Mouse (Mus musculus): ENCODE measurements around the gene Thap8. TPM values are rescaled to one million over a fixed set of nuclear protein-coding genes. Genes with fewer than 3 reads are reported as not detected.

Thap8 gene
- total and polyA plus RNA-seq, 2 experiments, result not detected

GRCm38 (mm10) chr7:30265531-30265930 is 14.4 kb upstream of the Thap8 start:
- no peaks in the 10 kb centered on the region for H3K27me3 ChIP-seq (ENCODE audit: control insufficient read depth, insufficient read depth, low read length)
- DNase-seq (ENCODE audit: extremely low read depth, low read depth, low spot score), result no peak
- H3K9ac ChIP-seq (ENCODE audit: low read depth, low read length), result no peak overlapping the region
- no peak overlapping the region for H3K27ac ChIP-seq (replicated peaks; ENCODE audit: insufficient read depth, low read depth, low read length)
- WGBS, result 93% methylated on average over 5 of the region's 5 CpGs
- H3K4me1 ChIP-seq (ENCODE audit: control insufficient read depth, insufficient read depth, low read length), result no peaks in the 10 kb centered on the region
- peaks cover 2% of the 10 kb centered on the region; the same call in 1 of the 2 replicates for H3K36me3 ChIP-seq (ENCODE audit: control insufficient read depth, insufficient read depth, low read length)
- TF ChIP-seq POLR2A (IDR thresholded peaks at IDR 0.05; ENCODE audit: extremely low read depth, insufficient read depth, low read length) (no peak), CTCF (IDR thresholded peaks at IDR 0.05; ENCODE audit: low read depth, low read length) (no peak)
- no peaks in the 10 kb centered on the region for H3K79me2 ChIP-seq (ENCODE audit: control insufficient read depth, insufficient read depth, low read length)
- H3K4me3 ChIP-seq (ENCODE audit: insufficient read depth, low read depth, low read length), result no peak overlapping the region

GRCm38 (mm10) chr7:30265935-30266334 is 14.0 kb upstream of the Thap8 start:
- H3K36me3 ChIP-seq (ENCODE audit: control insufficient read depth, insufficient read depth, low read length), result peaks cover 2% of the 10 kb centered on the region; the same call in 1 of the 2 replicates

GRCm38 (mm10) chr7:30266780-30267179 is 13.1 kb upstream of the Thap8 start:
- Histone ChIP-seq H3K4me3 (ENCODE audit: insufficient read depth, low read depth, low read length) (no peak overlapping the region), H3K4me1 (ENCODE audit: control insufficient read depth, insufficient read depth, low read length) (no peaks in the 10 kb centered on the region), H3K27me3 (ENCODE audit: control insufficient read depth, insufficient read depth, low read length) (no peaks in the 10 kb centered on the region), H3K79me2 (ENCODE audit: control insufficient read depth, insufficient read depth, low read length) (no peaks in the 10 kb centered on the region), H3K9ac (ENCODE audit: low read depth, low read length) (no peak overlapping the region), H3K27ac (replicated peaks; ENCODE audit: insufficient read depth, low read depth, low read length) (no peak overlapping the region), H3K36me3 (ENCODE audit: control insufficient read depth, insufficient read depth, low read length) (peaks cover 2% of the 10 kb centered on the region; the same call in 1 of the 2 replicates)
- TF ChIP-seq CTCF (IDR thresholded peaks at IDR 0.05; ENCODE audit: low read depth, low read length) (no peak), POLR2A (IDR thresholded peaks at IDR 0.05; ENCODE audit: extremely low read depth, insufficient read depth, low read length) (no peak)
- DNase-seq (ENCODE audit: extremely low read depth, low read depth, low spot score), result no peak
- 92% methylated on average over 3 of the region's 3 CpGs for WGBS

More at GRCm38 (mm10) chr7:30265935-30266334, 14.0 kb upstream of the Thap8 start:
- Histone ChIP-seq H3K79me2 (ENCODE audit: control insufficient read depth, insufficient read depth, low read length) (no peaks in the 10 kb centered on the region), H3K9ac (ENCODE audit: low read depth, low read length) (no peak overlapping the region), H3K4me1 (ENCODE audit: control insufficient read depth, insufficient read depth, low read length) (no peaks in the 10 kb centered on the region), H3K4me3 (ENCODE audit: insufficient read depth, low read depth, low read length) (no peak overlapping the region), H3K27ac (replicated peaks; ENCODE audit: insufficient read depth, low read depth, low read length) (no peak overlapping the region), H3K27me3 (ENCODE audit: control insufficient read depth, insufficient read depth, low read length) (no peaks in the 10 kb centered on the region)
- no peak for DNase-seq (ENCODE audit: extremely low read depth, low read depth, low spot score)
- no peak for TF ChIP-seq CTCF (IDR thresholded peaks at IDR 0.05; ENCODE audit: low read depth, low read length)
- no peak for TF ChIP-seq POLR2A (IDR thresholded peaks at IDR 0.05; ENCODE audit: extremely low read depth, insufficient read depth, low read length)
- WGBS, result 94% methylated on average over 7 of the region's 7 CpGs

GRCm38 (mm10) chr7:30269641-30270040 is 10.3 kb upstream of the Thap8 start:
- H3K79me2 ChIP-seq (ENCODE audit: control insufficient read depth, insufficient read depth, low read length), result no peaks in the 10 kb centered on the region
- no peaks in the 10 kb centered on the region for H3K27me3 ChIP-seq (ENCODE audit: control insufficient read depth, insufficient read depth, low read length)
- peaks cover 2% of the 10 kb centered on the region; the same call in 1 of the 2 replicates for H3K36me3 ChIP-seq (ENCODE audit: control insufficient read depth, insufficient read depth, low read length)
- 83% methylated on average over 4 of the region's 4 CpGs for WGBS
- H3K4me1 ChIP-seq (ENCODE audit: control insufficient read depth, insufficient read depth, low read length), result no peaks in the 10 kb centered on the region
- no peak for TF ChIP-seq CTCF (IDR thresholded peaks at IDR 0.05; ENCODE audit: low read depth, low read length)
- TF ChIP-seq POLR2A (IDR thresholded peaks at IDR 0.05; ENCODE audit: extremely low read depth, insufficient read depth, low read length), result no peak
- H3K9ac ChIP-seq (ENCODE audit: low read depth, low read length), result no peak overlapping the region
- DNase-seq (ENCODE audit: extremely low read depth, low read depth, low spot score), result no peak
- H3K27ac ChIP-seq (replicated peaks; ENCODE audit: insufficient read depth, low read depth, low read length), result no peak overlapping the region
- H3K4me3 ChIP-seq (ENCODE audit: insufficient read depth, low read depth, low read length), result no peak overlapping the region

GRCm38 (mm10) chr7:30274383-30274782 is 5.5 kb upstream of the Thap8 start:
- DNase-seq (ENCODE audit: extremely low read depth, low read depth, low spot score), result no peak
- H3K36me3 ChIP-seq (ENCODE audit: control insufficient read depth, insufficient read depth, low read length), result peaks cover 2% of the 10 kb centered on the region; the same call in 1 of the 2 replicates
- no peaks in the 10 kb centered on the region for H3K27me3 ChIP-seq (ENCODE audit: control insufficient read depth, insufficient read depth, low read length)
- no peaks in the 10 kb centered on the region for H3K79me2 ChIP-seq (ENCODE audit: control insufficient read depth, insufficient read depth, low read length)
- no peak for TF ChIP-seq CTCF (IDR thresholded peaks at IDR 0.05; ENCODE audit: low read depth, low read length)
- TF ChIP-seq POLR2A (IDR thresholded peaks at IDR 0.05; ENCODE audit: extremely low read depth, insufficient read depth, low read length), result no peak
- H3K4me3 ChIP-seq (ENCODE audit: insufficient read depth, low read depth, low read length), result no peak overlapping the region
- H3K9ac ChIP-seq (ENCODE audit: low read depth, low read length), result no peak overlapping the region
- no peak overlapping the region for H3K27ac ChIP-seq (replicated peaks; ENCODE audit: insufficient read depth, low read depth, low read length)
- H3K4me1 ChIP-seq (ENCODE audit: control insufficient read depth, insufficient read depth, low read length), result no peaks in the 10 kb centered on the region
- 80% methylated on average over 6 of the region's 6 CpGs for WGBS

GRCm38 (mm10) chr7:30278911-30279310 is 983 bp upstream of the Thap8 start:
- H3K4me3 ChIP-seq (ENCODE audit: insufficient read depth, low read depth, low read length), result no peak overlapping the region
- 6% methylated on average over 2 of the region's 2 CpGs for WGBS
- TF ChIP-seq POLR2A (IDR thresholded peaks at IDR 0.05; ENCODE audit: extremely low read depth, insufficient read depth, low read length) (no peak), CTCF (IDR thresholded peaks at IDR 0.05; ENCODE audit: low read depth, low read length) (no peak)
- peak; percentile 78 for DNase-seq (ENCODE audit: extremely low read depth, low read depth, low spot score)
- H3K27me3 ChIP-seq (ENCODE audit: control insufficient read depth, insufficient read depth, low read length), result no peaks in the 10 kb centered on the region
- no peak overlapping the region for H3K27ac ChIP-seq (replicated peaks; ENCODE audit: insufficient read depth, low read depth, low read length)
- no peaks in the 10 kb centered on the region for H3K79me2 ChIP-seq (ENCODE audit: control insufficient read depth, insufficient read depth, low read length)
- H3K4me1 ChIP-seq (ENCODE audit: control insufficient read depth, insufficient read depth, low read length), result no peaks in the 10 kb centered on the region
- no peaks in the 10 kb centered on the region for H3K36me3 ChIP-seq (ENCODE audit: control insufficient read depth, insufficient read depth, low read length)
- no peak overlapping the region for H3K9ac ChIP-seq (ENCODE audit: low read depth, low read length)
